ENCODE assay signal across 8 mouse cellular contexts in the genomic region with DNA sequence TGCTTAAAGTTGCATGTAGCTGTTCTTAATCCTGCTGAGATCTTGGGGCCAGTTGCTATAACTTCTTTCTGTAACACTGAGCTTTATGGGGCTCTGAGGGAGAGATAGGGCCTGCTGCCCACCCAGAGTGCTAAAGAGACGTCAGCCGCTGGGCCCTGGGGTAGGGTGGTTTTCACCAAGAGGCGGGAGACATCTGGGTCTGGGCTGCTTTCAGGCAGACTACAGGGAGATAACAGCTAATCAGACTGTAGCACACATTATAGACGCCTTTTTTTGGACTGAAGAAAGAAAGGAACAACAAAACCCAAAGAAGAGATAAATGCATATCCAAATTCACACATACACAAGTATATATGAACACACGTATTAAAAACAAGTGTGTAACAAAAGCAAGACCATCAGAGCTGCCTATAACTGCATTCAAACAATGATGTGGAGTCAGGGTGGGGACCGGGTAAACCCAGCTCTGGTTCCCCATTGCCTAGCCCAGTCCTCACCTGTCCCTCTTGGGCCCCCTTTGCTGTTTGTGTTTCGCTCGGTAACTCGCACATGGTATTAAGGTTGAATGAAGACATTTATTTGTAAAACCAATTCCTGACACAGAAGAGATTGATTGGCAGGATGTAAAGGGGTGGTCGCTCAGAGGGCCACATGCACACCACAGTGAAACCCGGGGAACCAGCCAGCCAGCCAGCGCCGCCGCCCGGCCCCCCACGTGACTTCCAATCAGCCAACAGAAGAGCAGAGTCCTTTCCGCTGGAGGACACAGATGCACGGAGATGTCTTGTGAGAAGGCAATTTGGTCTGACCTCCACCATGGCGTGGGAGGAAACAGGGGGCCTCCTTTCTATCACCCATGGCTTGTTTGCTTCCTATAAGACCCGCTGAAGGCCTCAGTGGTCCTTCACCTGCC. TPM values are rescaled to one million over a fixed set of nuclear protein-coding genes. Genes with fewer than 3 reads are reported as not detected.
DNase-seq lines count a peak whose midpoint lies in the region; ATAC-seq and TF ChIP-seq lines count a peak whose summit lies in the region.

No protein-coding gene starts in this region.

- H3K4me3 ChIP-seq in embryonic facial prominence, embryonic 13.5 days: peak overlapping the region; percentile 29
- no peak overlapping the region for H3K4me3 ChIP-seq in intestine, postnatal 0 days (ENCODE audit: low read depth, low read length)
- no peak overlapping the region for H3K4me3 ChIP-seq in lung, postnatal 0 days (ENCODE audit: low read depth, low read length)

- TF ChIP-seq EP300 in lung, postnatal 0 days (IDR thresholded peaks at IDR 0.05): no peak

- peak overlapping the region; percentile 59 for H3K4me2 ChIP-seq in embryonic facial prominence, embryonic 13.5 days
- peak overlapping the region; percentile 37; the same call in 1 of the 2 replicates for H3K4me2 ChIP-seq in intestine, postnatal 0 days (replicated peaks; ENCODE audit: low read depth)
- peak overlapping the region; percentile 34 for H3K4me2 ChIP-seq in lung, postnatal 0 days (replicated peaks; ENCODE audit: low read depth, low read length)

- peak overlapping the region; percentile 77 for H3K27ac ChIP-seq in embryonic facial prominence, embryonic 13.5 days
- H3K27ac ChIP-seq in intestine, postnatal 0 days (ENCODE audit: low read depth, low read length): no peak overlapping the region
- no peak overlapping the region for H3K27ac ChIP-seq in lung, postnatal 0 days (ENCODE audit: low read length)

- TF ChIP-seq CTCF in intestine, postnatal 0 days (IDR thresholded peaks at IDR 0.05; ENCODE audit: low read depth): no peak
- TF ChIP-seq CTCF in lung, postnatal 0 days (IDR thresholded peaks at IDR 0.05): no peak

- H3K27me3 ChIP-seq in embryonic facial prominence, embryonic 13.5 days: no peaks in the 10 kb centered on the region
- H3K27me3 ChIP-seq in intestine, postnatal 0 days (replicated peaks; ENCODE audit: control insufficient read depth, insufficient read depth, low read length): no peaks in the 10 kb centered on the region
- H3K27me3 ChIP-seq in lung, postnatal 0 days (replicated peaks; ENCODE audit: insufficient read depth, low read length): no peaks in the 10 kb centered on the region

- no peaks in the 10 kb centered on the region for H3K9me3 ChIP-seq in embryonic facial prominence, embryonic 13.5 days
- no peaks in the 10 kb centered on the region for H3K9me3 ChIP-seq in intestine, postnatal 0 days (ENCODE audit: control insufficient read depth)
- no peaks in the 10 kb centered on the region for H3K9me3 ChIP-seq in lung, postnatal 0 days (ENCODE audit: low read length)

- peak; percentile 22 for DNase-seq in urinary bladder, postnatal 14 days (ENCODE audit: low spot score)
- no peak for DNase-seq in urinary bladder, postnatal 4 days (ENCODE audit: low spot score in 2 of 2)
- DNase-seq in lung, postnatal 0 days (ENCODE audit: low spot score): peak; percentile 23
- DNase-seq in spleen, postnatal 14 days (ENCODE audit: low spot score in 2 of 2): peak; percentile 68 to 73
- DNase-seq in gastrocnemius, adult 8-10 months (ENCODE audit: low spot score in 2 of 2): no peak
- DNase-seq in layer of hippocampus, postnatal 10 days (ENCODE audit: low spot score in 2 of 2): no peak

- WGBS in embryonic facial prominence, embryonic 13.5 days: 30% methylated on average over 20 of the region's 20 CpGs
- WGBS in intestine, postnatal 0 days: 47% methylated on average over 20 of the region's 20 CpGs
- WGBS in lung, postnatal 0 days: 40% methylated on average over 20 of the region's 20 CpGs

- H3K9ac ChIP-seq in embryonic facial prominence, embryonic 13.5 days: peak overlapping the region; percentile 46
- no peak overlapping the region for H3K9ac ChIP-seq in intestine, postnatal 0 days (ENCODE audit: low read depth, low read length)
- no peak overlapping the region for H3K9ac ChIP-seq in lung, postnatal 0 days (replicated peaks; ENCODE audit: low read depth)

- H3K4me1 ChIP-seq in embryonic facial prominence, embryonic 13.5 days: peaks cover 40% of the 10 kb centered on the region
- H3K4me1 ChIP-seq in intestine, postnatal 0 days (replicated peaks; ENCODE audit: control insufficient read depth, insufficient read depth, low read length): peaks cover 14% of the 10 kb centered on the region
- no peaks in the 10 kb centered on the region for H3K4me1 ChIP-seq in lung, postnatal 0 days (ENCODE audit: insufficient read depth, low read depth, low read length)

- peak; percentile 74 for ATAC-seq in embryonic facial prominence, embryonic 13.5 days (ENCODE audit: insufficient number of reproducible peaks, insufficient read depth, low FRiP score, low TSS enrichment, low read depth)
- ATAC-seq in intestine, postnatal 0 days: peak; percentile 50; the same call in 1 of the 2 replicates
- peak; percentile 66 for ATAC-seq in lung, postnatal 0 days

- no peaks in the 10 kb centered on the region for H3K36me3 ChIP-seq in embryonic facial prominence, embryonic 13.5 days
- H3K36me3 ChIP-seq in intestine, postnatal 0 days (ENCODE audit: control insufficient read depth, insufficient read depth): no peaks in the 10 kb centered on the region
- H3K36me3 ChIP-seq in lung, postnatal 0 days (ENCODE audit: insufficient read depth, low read length): no peaks in the 10 kb centered on the region

RNA-seq across cellular contexts. Expression of a gene that starts 24.2 kb away (rescaled TPM):
- 11.0 and 14.6 TPM in 2 replicates for polyA plus RNA-seq in embryonic facial prominence, embryonic 13.5 days (2015; fragmentation: Nextera tagmentation; extraction: Ambion mirVana)
- polyA plus RNA-seq in intestine, postnatal 0 days (2015; fragmentation: Nextera tagmentation; extraction: Ambion mirVana): 7.5 and 7.7 TPM in 2 replicates
- polyA plus RNA-seq in lung, postnatal 0 days (2015; fragmentation: Nextera tagmentation; extraction: Ambion mirVana): 4.1 and 5.1 TPM in 2 replicates
- under 1 TPM in 2 of 4 experiments, not detected in 2; 0.34 to 0.39 TPM for total RNA-seq in gastrocnemius, adult 8-10 months (2022)
- 100 to 1,000 TPM; 150 to 175 TPM for total RNA-seq in layer of hippocampus, postnatal 10 days (2021)

Comparison
In these comparisons a context has a peak if more than half of its experiments do, and no peak if none do; other contexts are left out.
1. DNase-seq: peak in urinary bladder, postnatal 14 days (single experiment), lung, postnatal 0 days (single experiment) and spleen, postnatal 14 days (2 of 2); none in urinary bladder, postnatal 4 days (0 of 2), gastrocnemius, adult 8-10 months (0 of 2) and layer of hippocampus, postnatal 10 days (0 of 2).
2. Peak in every context shown above with its lines, with median percentiles within 50 percentile points of each other: ATAC-seq and H3K4me2 ChIP-seq.